Mouse (Mus musculus): ENCODE measurements around the gene Gm20388.

GRCm38 (mm10) chr8:123332262-123333090 is 3421.8 kb downstream of the Gm20388 start, which contains the start of gene Spire2:
- TF ChIP-seq CTCF (IDR thresholded peaks at IDR 0.05; ENCODE audit: low read depth) (no peak), EP300 (optimal IDR thresholded peaks at IDR 0.05) (no peak)
